Mouse (Mus musculus) frontal cortex, postnatal 14 days (tissue): ENCODE data around the gene Snx29.

Source experiments
- DNase-seq, 2 experiments: peaks; one replicate each; pipeline ENCODE4 v3.0.0; 2022; ENCODE audit warnings: low spot score in 2 of 2

Snx29 gene

DNA sequence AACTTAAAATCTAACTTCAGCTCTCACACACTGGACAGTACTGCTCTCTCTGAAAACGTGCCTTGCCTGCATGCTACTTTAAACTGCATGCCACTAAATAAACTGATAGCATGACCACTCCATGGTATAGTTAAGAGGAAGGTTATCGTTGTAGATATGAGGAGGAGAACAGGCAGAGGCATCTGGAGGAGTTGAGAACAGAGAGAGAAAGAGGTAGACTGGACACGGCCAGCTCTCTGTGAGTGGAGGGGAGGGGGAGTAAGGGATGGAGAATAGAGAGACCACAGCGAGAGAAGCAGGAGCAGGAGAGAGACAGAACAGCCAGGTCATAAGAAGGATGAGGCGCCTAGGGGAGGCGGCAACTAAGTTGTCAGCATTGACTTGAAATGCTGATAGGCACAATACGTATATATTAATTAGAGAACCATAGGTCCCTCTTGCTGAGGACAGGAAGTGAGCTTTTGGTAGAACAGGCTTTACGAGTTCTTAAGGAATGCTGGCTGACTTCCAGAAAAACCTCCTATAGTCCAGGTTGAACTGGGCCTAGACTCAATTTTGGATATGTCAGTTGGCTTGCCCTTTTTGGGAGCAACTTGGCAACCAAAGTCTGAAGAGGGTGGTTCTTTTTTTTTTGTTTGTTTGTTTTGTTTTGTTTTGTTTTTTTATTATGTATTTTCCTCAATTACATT is 85.4 kb downstream of the Snx29 start:
- no peak for DNase-seq

DNA sequence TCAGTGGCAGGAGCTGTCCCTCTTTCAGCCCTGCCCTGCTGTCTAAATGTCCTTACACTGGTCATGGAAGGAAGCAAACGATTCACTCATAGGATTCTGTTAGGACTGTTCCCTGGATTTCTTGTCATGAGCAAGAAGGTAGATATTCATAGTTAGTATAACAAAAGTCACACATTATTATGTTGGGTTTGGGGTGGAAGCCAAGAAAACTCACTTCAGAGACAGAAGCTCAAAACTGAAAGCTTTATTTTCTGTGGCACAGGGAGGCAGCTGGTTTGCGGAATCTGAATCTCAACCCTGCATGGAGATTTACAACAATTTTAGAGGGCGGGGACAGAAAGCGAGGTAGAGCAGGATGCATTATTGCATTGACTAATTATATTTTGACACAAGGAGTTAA is 86.0 kb downstream of the Snx29 start:
- DNase-seq: no peak

DNA sequence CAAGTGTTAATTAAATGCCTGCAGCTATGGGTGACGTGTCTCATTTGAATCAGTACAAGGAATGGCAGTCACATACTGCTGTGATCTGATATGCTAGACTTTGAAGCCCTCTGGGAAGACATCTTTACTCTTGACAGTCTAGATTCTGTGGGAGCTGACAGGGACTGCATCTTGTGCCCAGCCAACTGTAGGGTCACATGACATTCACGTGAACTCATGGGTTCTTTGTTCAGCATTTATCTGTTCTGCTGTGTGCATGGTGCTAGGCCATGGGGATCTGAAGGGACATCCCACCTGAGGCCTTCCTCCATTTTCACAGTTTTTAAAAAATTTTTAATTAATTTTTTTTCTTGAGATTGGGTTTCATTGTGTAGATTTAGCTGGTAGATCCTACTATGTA is 91.9 kb downstream of the Snx29 start:
- no peak for DNase-seq

DNA sequence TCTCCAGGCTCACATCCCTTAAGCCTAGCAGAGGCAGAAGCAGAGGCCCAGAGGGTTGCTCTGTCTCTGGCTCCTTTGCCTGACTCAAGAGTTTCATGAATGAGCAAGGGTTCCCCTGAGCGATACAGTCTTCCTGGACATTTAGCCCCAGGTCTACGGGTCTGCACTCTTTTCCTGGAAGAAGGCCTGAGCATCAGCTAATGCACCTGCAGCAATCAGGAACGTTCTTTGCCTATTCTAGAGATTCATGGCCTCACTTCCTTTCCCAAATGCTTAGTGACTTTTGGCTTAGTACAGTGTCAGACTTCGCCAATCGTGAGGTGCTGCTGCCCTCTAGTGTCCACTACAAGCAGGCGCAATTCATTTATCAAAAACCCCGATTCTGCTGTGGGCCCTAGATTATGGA is 95.5 kb downstream of the Snx29 start:
- DNase-seq: peak in 1 of 2 experiments; percentile 30

DNA sequence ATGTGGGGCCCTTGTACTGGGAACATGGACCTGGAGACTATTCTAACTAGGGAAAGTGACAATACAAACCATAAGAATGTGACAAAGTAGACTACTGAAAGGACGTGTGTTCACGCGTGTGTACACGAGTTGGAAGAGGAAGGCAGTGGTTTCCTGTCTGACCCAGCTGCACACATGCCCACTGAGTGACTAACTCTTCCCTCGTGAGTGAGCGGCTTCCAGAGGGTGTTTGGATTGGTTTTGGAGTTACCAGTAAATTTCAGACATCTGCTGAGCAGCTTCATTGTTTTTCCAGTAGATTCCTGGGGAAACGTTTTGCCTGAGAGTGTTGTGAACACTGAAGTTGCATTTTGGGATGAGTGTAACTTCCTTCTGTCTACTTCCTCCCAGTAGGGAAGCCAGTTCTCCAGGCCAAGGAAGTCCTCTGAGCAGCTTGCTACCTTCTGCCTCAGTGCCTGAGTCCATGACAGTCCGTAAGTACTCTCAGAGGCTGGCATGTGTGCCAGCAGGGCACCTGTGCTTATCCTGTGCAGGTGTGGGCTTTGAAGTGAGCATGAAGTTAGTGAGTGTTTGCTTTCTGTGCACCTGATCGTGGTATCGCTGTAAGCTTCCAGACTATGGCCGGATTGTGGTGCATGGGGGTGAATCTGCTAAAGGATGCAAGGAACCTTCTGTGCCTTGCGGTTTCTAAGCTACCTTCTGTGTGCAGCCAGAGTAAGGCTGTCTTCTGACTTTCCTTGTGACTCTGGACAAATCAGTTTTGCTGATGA is 97.8 kb downstream of the Snx29 start:
- no peak for DNase-seq

DNA sequence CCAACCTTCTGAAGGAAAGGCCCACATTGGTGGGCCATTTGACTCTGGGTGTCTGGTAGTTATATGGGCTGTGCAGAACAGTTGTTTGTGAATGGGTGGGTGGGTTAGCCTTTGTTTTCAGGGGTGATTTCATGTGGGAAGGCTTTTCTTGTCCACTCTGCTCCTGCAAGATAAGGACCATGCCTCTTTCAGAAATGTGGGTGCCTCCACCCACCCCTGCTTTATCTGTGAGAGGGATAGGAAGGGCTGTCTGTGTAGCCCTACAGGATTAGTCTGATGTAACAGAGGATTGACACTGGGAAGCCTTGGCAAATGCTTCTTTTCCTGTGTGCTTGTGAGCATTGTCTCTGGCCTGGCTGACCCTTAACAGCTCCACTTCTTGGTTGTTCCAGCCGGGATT is 99.5 kb downstream of the Snx29 start:
- DNase-seq: no peak

DNA sequence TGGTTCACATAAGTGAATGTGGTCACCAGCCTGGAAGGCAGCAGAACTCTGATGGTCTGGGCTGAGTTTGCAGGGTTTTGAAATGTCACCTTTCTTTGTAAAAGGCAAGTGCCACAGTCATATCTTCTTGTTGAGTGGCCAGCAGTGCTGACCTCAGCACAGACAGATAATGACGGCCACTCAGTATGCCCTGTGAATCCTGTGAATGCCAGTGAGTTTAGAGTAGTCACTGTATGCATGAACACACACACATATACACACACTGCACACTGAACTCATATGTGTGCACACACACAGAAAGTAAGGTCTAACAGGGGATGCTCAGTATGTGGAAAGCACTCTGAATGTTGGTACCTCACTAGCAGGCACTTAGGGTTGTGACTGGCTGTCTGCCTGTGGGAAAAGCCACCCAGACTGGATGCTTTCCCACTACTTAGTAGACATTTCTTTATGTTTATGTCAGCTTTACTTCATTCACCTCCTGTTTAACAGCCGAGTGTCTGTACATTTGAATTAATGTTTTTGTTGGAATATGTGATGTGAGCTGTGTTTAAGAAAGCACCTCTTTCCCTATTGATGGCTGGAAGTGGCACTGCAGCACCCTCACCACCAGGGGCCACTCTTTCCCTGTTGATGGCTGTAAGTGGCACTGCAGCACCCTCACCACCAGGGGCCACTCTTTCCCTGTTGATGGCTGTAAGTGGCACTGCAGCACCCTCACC is 100.3 kb downstream of the Snx29 start:
- no peak for DNase-seq

DNA sequence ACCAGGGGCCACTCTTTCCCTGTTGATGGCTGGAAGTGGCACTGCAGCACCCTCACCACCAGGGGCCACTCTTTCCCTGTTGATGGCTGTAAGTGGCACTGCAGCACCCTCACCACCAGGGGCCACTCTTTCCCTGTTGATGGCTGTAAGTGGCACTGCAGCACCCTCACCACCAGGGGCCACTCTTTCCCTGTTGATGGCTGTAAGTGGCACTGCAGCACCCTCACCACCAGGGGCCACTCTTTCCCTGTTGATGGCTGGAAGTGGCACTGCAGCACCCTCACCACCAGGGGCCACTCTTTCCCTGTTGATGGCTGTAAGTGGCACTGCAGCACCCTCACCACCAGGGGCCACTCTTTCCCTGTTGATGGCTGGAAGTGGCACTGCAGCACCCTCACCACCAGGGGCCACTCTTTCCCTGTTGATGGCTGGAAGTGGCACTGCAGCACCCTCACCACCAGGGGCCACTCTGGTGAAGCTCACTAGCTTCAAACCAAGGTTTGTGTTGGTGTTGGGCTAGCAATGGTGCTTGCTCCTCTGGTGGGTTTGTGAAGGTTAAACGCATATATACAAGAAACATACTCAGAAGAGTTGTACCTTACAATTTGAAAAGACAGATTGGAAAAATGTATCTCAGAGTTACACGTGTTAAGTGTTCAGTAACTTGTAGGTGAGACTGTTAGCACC is 101.0 kb downstream of the Snx29 start:
- DNase-seq: peak in 1 of 2 experiments; percentile 41

DNA sequence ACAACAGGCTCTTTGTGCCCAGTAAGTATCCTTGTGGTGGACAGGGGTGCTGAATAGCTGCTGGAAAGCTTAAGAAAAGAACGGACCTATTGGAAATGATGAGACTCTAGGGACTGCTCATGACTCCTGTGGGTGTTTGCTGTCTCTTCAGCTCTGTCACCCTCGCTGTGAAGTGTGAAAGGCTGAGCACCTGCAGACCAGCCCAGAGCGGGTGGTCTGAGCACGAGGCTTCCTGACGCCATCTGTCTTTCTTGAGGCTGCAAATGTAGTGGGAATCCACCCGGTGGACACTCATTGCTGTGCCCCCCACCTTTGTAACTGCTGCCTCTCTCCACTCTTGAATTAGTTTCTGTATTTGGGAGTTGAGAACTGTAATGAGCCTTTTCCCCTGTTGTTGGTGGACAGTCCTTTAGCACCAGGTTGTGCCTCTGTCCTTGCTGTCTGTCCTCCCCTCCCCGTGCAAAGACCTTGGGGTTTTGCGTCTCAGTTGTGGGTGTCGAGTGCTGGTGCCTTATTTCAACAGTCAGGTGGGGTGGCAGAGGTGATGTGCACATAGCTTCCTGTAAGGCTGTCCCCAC is 101.9 kb downstream of the Snx29 start:
- DNase-seq: no peak

DNA sequence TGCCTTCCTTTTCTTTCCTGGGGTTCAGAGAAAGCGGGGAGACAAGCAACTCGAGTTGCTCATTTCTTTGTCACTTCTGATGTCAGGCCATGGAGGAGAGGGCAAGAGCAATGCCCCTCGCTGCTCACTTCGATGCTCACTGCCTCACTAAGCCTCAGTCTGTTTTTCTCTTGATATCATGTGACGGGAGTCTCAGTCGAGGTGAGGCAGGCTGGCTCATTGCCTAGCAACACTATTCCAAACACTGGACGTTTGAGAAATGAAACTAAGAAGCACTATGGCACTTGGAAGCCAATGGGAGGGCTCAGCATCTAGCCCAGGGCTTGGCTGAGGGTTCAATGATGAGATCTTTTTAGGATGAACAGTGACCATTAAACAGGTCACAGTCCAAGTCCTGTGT is 102.6 kb downstream of the Snx29 start:
- DNase-seq: no peak

DNA sequence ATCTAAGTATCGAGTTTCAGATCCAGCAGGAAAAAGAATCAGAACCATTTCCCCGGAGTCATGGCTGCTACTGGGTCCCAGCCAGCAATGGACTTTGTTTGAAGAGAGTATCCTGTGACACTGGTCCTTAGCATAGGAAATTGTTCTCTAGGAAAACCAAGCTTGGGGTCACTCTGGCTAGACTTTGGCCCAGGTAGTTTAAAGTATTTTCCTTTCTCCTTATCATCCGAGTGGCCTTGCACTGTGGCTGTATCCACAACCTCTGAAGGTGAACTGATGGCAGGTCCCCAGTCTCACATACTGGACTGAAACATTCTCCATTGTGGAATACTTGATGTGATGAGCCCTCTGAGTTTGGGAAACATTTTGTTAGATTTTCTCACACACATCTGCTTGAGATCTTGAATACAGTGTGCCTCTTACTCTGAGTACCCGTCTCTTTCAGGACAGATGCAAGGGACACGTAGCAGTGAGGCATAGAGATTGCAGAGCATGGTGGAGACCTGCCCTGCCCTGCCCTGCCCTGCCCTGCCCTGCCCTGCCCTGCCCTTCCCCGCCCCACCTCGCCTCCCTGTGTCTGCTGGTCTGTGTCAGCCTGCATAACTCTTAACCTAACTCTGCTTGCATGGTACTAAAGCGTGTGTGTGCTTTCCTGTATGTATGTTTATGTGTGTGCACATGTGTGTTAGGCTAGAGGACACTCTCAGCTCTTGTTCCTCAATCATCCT is 104.3 kb downstream of the Snx29 start:
- DNase-seq: no peak

DNA sequence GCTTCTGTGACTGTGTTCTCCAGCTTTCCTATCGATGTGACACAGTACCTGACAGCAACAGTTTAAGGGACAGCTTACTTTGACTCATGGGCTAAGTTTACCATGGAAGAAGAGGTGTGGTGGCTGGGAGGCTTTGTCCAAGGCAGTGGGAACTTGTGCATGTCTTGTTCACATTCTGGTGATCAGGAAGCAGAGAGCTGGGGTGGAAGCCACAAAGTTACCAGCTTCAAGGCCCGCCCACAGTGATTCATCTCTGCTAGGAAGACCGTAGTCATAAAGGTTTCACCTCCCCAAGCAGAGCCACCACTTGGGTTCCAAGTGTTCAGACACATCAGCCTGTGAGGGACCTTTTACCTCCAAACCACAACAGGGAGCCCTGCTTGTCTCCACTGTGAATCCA is 107.1 kb downstream of the Snx29 start:
- DNase-seq: no peak

DNA sequence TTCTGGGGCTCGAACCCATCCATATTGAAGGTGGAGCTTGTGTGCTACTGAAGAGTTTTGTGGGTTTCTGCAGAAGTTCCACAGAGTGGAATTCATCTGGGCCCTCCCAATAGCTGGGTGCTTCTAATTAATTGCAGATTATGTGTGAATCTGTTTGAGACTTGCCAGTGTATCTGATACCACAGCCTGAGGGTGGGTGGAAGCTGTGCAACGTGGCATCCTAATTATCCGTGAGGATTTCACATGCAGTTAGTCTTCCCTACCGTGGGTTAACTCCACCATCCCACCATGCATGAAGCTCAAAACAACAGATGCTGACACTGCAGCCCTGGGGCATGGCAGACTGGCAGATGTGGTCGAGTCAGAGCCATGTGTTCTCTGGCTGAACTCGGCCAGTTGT is 107.8 kb downstream of the Snx29 start:
- no peak for DNase-seq

DNA sequence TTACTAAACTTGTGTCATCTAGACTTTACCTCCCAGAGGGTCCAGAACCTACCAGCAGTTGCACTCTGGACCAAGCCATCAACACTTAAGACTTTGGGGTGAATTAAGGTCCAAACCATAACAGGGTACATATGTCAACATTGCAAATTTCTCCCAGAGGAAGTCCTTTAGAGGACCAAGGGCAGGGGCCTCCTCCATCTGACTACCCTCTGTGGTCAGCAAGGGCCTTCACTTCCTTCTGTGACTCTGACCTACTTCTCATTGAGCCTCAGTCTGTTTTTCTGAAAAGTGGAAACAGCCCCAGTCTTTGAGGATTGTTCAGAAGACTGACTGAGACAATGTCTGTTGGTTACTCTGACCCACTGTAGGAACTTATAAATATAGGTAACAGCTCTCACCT is 111.1 kb downstream of the Snx29 start:
- no peak for DNase-seq

DNA sequence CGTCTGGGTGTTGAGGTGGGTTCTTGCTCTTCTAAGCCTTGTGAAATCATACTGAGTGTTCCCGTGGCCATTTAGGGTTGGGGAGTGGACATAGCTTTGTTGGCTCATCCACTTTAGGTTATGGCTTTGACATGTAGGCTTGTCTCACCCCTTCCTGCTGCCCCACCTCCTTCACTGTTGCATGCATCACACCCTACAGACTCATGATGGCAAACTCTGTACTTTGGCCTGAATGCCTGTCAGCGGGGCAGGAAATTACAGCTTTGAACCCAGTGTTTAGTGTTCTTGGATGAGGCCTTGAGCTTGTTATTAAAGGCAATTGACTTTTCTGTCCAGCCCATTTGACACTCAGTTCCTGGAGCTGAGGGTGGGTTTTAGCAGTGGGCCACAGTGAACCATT is 114.9 kb downstream of the Snx29 start:
- DNase-seq: no peak

DNA sequence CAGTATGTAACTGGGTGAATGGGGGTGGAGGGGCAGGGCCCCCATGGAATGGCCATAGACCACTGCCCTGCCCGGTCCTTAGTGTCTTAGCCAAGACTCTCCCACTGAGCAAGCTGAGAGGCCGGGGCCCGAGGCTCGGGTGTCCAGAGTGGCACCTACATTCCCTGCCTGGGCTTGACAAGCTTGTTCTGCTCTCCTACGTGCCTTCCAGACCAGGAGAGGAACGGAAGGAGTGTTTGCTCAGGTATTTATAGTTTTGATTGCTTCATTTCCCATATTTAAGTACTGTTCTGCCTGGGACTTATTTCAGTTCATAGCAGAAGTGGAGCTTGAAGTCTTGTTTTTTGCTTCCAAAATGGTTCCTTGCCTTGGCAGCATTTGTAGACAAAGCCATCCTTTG is 116.7 kb downstream of the Snx29 start:
- no peak for DNase-seq

DNA sequence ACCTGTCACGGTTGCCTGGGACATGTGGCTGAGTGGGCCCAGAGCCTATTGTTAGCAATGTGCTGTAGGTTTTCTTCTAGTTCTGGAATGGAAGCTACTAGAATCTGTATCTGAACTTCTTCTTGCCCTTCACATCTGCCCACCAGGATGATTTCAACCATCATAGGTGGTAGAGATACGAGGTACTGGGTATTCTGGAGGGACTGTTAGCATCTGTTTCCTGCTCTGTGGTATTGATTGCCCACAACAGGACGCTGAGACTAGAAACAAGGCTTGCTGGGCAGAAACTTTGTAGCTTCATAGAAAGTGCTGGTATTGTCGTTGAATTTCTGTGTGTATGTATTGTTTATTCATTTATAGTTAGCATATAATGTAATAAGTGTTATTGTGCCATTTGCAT is 118.9 kb downstream of the Snx29 start:
- no peak for DNase-seq

DNA sequence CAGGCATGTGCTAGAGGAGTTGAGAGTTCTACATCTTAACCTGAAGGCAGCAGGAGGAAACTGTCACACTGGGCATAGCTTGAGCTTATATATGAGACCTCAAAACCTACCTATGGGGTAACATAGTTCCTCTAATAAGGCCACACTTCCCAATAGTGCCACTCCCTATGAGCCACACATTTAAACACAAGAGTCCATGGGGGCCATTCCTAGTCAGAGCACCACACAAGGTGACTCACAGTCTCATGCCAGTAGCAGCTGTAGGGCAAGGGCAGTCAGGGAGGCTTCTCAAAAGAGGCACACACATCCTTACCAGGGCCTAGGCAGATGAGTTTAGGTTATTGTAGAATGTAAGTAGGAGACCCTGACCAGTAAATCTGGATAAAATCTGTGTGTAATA is 119.8 kb downstream of the Snx29 start:
- DNase-seq: no peak

DNA sequence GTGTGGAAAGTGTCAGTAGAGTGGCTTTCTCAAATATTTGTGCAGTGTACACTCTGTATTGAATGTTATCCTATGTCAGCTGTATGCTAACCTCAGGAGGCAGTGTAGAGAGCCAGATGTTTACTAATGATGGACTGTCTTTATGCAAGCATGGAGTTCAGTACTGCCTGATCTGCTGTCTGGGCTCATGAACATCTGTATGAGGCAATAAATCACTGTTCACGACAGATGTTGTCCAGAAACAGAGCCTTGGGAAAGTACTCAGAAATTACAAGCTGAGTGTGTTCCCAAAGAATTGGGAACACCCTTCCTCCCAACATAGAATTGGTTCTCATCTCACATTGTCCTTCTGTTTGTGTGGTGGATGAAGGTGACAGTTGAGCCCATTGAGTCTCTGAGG is 121.9 kb downstream of the Snx29 start:
- DNase-seq: no peak

DNA sequence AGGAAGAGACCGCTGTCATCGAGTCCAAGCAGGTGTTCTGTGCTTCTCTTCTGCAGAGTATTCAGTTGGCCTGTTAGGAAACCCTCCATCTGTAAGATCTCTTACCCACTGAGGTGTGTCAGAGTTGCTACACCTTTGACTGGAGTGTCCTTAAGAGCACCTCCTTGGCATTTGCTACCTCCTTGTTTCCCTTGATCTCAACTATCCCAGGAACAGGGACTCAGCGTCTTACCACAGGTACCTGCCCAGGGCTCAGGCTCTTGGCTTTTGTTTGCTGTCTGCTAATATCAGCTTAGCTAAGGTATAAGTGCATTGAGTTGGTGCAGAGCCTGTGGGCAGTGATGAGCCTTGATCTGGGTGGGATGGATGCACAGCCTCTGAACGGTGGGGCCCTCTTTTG is 124.3 kb downstream of the Snx29 start:
- DNase-seq: no peak

DNA sequence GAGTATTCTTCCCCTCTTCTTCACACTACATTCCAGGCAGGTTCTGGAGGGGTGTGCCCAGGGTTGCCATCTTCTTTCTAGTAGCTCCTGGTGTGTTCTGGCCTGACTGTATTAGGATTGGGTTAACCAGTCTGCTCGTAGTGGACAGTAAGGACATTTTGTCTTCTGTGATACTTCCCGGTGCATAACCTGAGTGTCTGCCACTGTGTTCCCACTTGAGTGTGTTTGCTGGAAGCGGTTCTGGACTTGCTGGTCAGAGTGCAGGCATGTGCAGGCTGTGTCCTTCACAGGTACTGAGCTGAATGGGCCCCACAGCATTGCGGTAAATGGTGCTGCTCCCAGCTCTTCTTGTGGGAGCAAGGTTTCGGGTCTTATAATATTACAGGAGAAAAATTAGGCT is 125.2 kb downstream of the Snx29 start:
- DNase-seq: no peak
